In genomic region chr11:78435776-78436349, GRCm38 (mm10) we compare ENCODE assay signal across 9 mouse cellular contexts. TPM values are rescaled to one million over a fixed set of nuclear protein-coding genes. Genes with fewer than 3 reads are reported as not detected.
DNase-seq lines count a peak whose midpoint lies in the region; ATAC-seq lines count a peak whose summit lies in the region.
"Had no signal": no experiment of that assay in that cellular context is flagged by ENCODE, and none has a peak within 500 bp of the region (broad histone marks: within the 10 kb centered on the region; RNA-seq: fewer than 3 reads in every experiment).

No protein-coding gene starts in this region.

- DNase-seq in spleen, postnatal 10 days (ENCODE audit: low spot score in 2 of 2): peak; percentile 17 to 65
- no peak for DNase-seq in spleen, postnatal 36 days (ENCODE audit: low spot score in 2 of 2)
- DNase-seq in adrenal gland, adult 8-10 months: peak; percentile 83
- DNase-seq in limb, embryonic 11.5 days (ENCODE audit: low spot score): peak; percentile 88
- DNase-seq in neural tube, embryonic 10.5 days (ENCODE audit: extremely low spot score, low spot score): peak; percentile 80
- DNase-seq in frontal cortex, postnatal 36 days (ENCODE audit: low spot score in 2 of 2): no peak
- DNase-seq in cerebellum, adult 8-10 months: no peak

- H3K4me3 ChIP-seq in forebrain, embryonic 13.5 days: no peak overlapping the region
- H3K4me3 ChIP-seq in limb, embryonic 11.5 days (ENCODE audit: low read depth, low read length): no peak overlapping the region
- H3K4me3 ChIP-seq: liver, embryonic 15.5 days had no signal

- no peaks in the 10 kb centered on the region for H3K27me3 ChIP-seq in forebrain, embryonic 13.5 days
- no peaks in the 10 kb centered on the region for H3K27me3 ChIP-seq in limb, embryonic 11.5 days (ENCODE audit: control insufficient read depth, insufficient read depth, low read length)

- no peaks in the 10 kb centered on the region for H3K9me3 ChIP-seq in forebrain, embryonic 13.5 days (replicated peaks)
- no peaks in the 10 kb centered on the region for H3K9me3 ChIP-seq in limb, embryonic 11.5 days (ENCODE audit: control insufficient read depth, low read length)
- H3K9me3 ChIP-seq: liver, embryonic 15.5 days had no signal

- H3K4me1 ChIP-seq in forebrain, embryonic 13.5 days: peaks cover 5% of the 10 kb centered on the region; the same call in 1 of the 2 replicates
- H3K4me1 ChIP-seq in limb, embryonic 11.5 days (ENCODE audit: control insufficient read depth, insufficient read depth, low read length): peaks cover 3% of the 10 kb centered on the region; the same call in 1 of the 2 replicates

- H3K9ac ChIP-seq in forebrain, embryonic 13.5 days: no peak overlapping the region
- no peak overlapping the region for H3K9ac ChIP-seq in limb, embryonic 11.5 days (ENCODE audit: low read length)
- H3K9ac ChIP-seq: liver, embryonic 15.5 days had no signal

- H3K4me2 ChIP-seq in forebrain, embryonic 13.5 days: peak overlapping the region; percentile 19
- H3K4me2 ChIP-seq in limb, embryonic 11.5 days (ENCODE audit: low read depth, severe bottlenecking): peak overlapping the region; percentile 5; the same call in 1 of the 2 replicates
- H3K4me2 ChIP-seq: liver, embryonic 15.5 days had no signal

- no peaks in the 10 kb centered on the region for H3K36me3 ChIP-seq in forebrain, embryonic 13.5 days (ENCODE audit: poor library complexity, severe bottlenecking)
- H3K36me3 ChIP-seq in limb, embryonic 11.5 days (ENCODE audit: control insufficient read depth, insufficient read depth, low read length): no peaks in the 10 kb centered on the region
- H3K36me3 ChIP-seq: liver, embryonic 15.5 days had no signal

- WGBS in forebrain, embryonic 13.5 days: 7% methylated on average over 19 of the region's 19 CpGs
- WGBS in limb, embryonic 11.5 days: 2% methylated on average over 19 of the region's 19 CpGs

- ATAC-seq in forebrain, embryonic 13.5 days: no peak
- ATAC-seq in limb, embryonic 11.5 days (ENCODE audit: insufficient number of reproducible peaks, low FRiP score, low TSS enrichment, low read depth): no peak; the same call in 1 of the 2 replicates

- H3K27ac ChIP-seq in forebrain, embryonic 13.5 days: no peak overlapping the region
- no peak overlapping the region for H3K27ac ChIP-seq in limb, embryonic 11.5 days (replicated peaks; ENCODE audit: low read depth, low read length)
- H3K27ac ChIP-seq: liver, embryonic 15.5 days had no signal

RNA-seq across cellular contexts. Expression of gene Slc13a2, which starts 13.8 kb away (rescaled TPM):
- not detected for total RNA-seq in adrenal gland, adult 8-10 months (2022)
- not detected in 2 replicates for polyA plus RNA-seq in forebrain, embryonic 13.5 days (2015; fragmentation: Nextera tagmentation; extraction: Ambion mirVana)
- polyA plus RNA-seq in limb, embryonic 11.5 days (2014; fragmentation: Nextera tagmentation; extraction: Ambion mirVana): not detected in 2 replicates

RNA-seq across cellular contexts. Expression of gene Slc46a1, which starts 29.6 kb away (rescaled TPM):
- 10 to 100 TPM; 36.9 to 54.8 (median 42.6) TPM for total RNA-seq in adrenal gland, adult 8-10 months (2022)
- polyA plus RNA-seq in forebrain, embryonic 13.5 days (2015; fragmentation: Nextera tagmentation; extraction: Ambion mirVana): 15.7 and 16.2 TPM in 2 replicates
- 14.9 and 16.2 TPM in 2 replicates for polyA plus RNA-seq in limb, embryonic 11.5 days (2014; fragmentation: Nextera tagmentation; extraction: Ambion mirVana)

RNA-seq across cellular contexts. Expression of gene Foxn1, which starts 49.5 kb away (rescaled TPM):
- under 1 TPM; 0.20 to 0.77 (median 0.31) TPM for total RNA-seq in adrenal gland, adult 8-10 months (2022)
- polyA plus RNA-seq in forebrain, embryonic 13.5 days (2015; fragmentation: Nextera tagmentation; extraction: Ambion mirVana): not detected in 2 replicates
- polyA plus RNA-seq in limb, embryonic 11.5 days (2014; fragmentation: Nextera tagmentation; extraction: Ambion mirVana): 0.04 and 0.06 TPM in 2 replicates
- polyA plus RNA-seq: liver, embryonic 15.5 days had no signal

Comparison
In these comparisons a context has a peak if more than half of its experiments do, and no peak if none do; other contexts are left out.
1. DNase-seq: peak in spleen, postnatal 10 days (2 of 2), adrenal gland, adult 8-10 months (single experiment), limb, embryonic 11.5 days (single experiment) and neural tube, embryonic 10.5 days (single experiment); none in spleen, postnatal 36 days (0 of 2), frontal cortex, postnatal 36 days (0 of 2) and cerebellum, adult 8-10 months (single experiment).